Comparison of ENCODE assay signal across 14 mouse cellular contexts in genomic region chr13:111098738-111099137, GRCm38 (mm10).
"Had no signal": no experiment of that assay in that cellular context is flagged by ENCODE, and none has a peak within 500 bp of the region (broad histone marks: within the 10 kb centered on the region; RNA-seq: fewer than 3 reads in every experiment).

No protein-coding gene starts in this region.

- H3K27ac ChIP-seq: liver, embryonic 14.5 days; midbrain, embryonic 10.5 days; midbrain, embryonic 12.5 days; stomach, embryonic 15.5 days; stomach, postnatal 0 days had no signal

- H3K27me3 ChIP-seq: midbrain, embryonic 12.5 days; stomach, embryonic 15.5 days had no signal

- H3K9ac ChIP-seq: liver, embryonic 14.5 days; lung, embryonic 14.5 days; midbrain, embryonic 12.5 days; stomach, embryonic 15.5 days had no signal

- H3K4me2 ChIP-seq: lung, embryonic 14.5 days; midbrain, embryonic 12.5 days; stomach, embryonic 15.5 days had no signal

- H3K4me1 ChIP-seq: midbrain, embryonic 12.5 days; stomach, embryonic 15.5 days had no signal

- DNase-seq: lung, postnatal 10 days; lung, postnatal 4 days; midbrain, embryonic 14.5 days; thymus, adult 2 months; thymus, postnatal 25 days; thymus, postnatal 4 days had no signal

- ATAC-seq: midbrain, embryonic 16.5 days had no signal

- H3K36me3 ChIP-seq: midbrain, embryonic 10.5 days; midbrain, embryonic 12.5 days; stomach, embryonic 15.5 days had no signal

- H3K9me3 ChIP-seq: midbrain, embryonic 10.5 days; midbrain, embryonic 12.5 days; stomach, embryonic 15.5 days had no signal

- H3K4me3 ChIP-seq: midbrain, embryonic 10.5 days; midbrain, embryonic 12.5 days; myocyte; stomach, embryonic 15.5 days had no signal
